Mouse (Mus musculus) macrophage (primary cell): ENCODE data around the gene Zbtb46. TPM values are rescaled to one million over a fixed set of nuclear protein-coding genes. Genes with fewer than 3 reads are reported as not detected.

ENCODE experiments used
- H3K27ac ChIP-seq: fragments of 350-480 bp; formaldehyde crosslinking; 2 replicates; pipeline ENCODE4 v1.9.0; 2021
- H3K36me3 ChIP-seq: fragments of 350-480 bp; formaldehyde crosslinking; 2 replicates; pipeline ENCODE4 v1.9.0; 2021; ENCODE audit errors: inconsistent target
- H3K4me3 ChIP-seq: fragments of 350-480 bp; formaldehyde crosslinking; 2 replicates; pipeline ENCODE4 v1.9.0; 2021; ENCODE audit errors: inconsistent target
- H3K79me2 ChIP-seq: fragments of 350-480 bp; formaldehyde crosslinking; 2 replicates; pipeline ENCODE4 v1.9.0; 2021; ENCODE audit errors: inconsistent target
- WGBS: methylation state at CpG from one replicate; pipeline ENCODE4 v1.1.7; 2026; ENCODE audit warnings: inconsistent platforms; ENCODE audit not compliant: missing documents; 5-methylcytosine and 5-hydroxymethylcytosine counted together
- polyA plus RNA-seq: library from polyadenylated mRNA; stranded (reverse); fragments of 250-400 nt; gene quantifications from 3 replicates; pipeline ENCODE4 v1.2.4, GENCODE M21; 2018; ENCODE audit warnings: inconsistent platforms

Zbtb46 gene
- polyA plus RNA-seq, 1 experiment from 2014 or later = 0.23 TPM

GRCm38 (mm10) chr2:181484456-181485233 lies 25.4 kb upstream of the Zbtb46 start:
- no peak overlapping the region for H3K27ac ChIP-seq
- 93% methylated on average over 6 of the region's 6 CpGs for WGBS
- no peaks in the 10 kb centered on the region for H3K36me3 ChIP-seq
- no peak overlapping the region for H3K4me3 ChIP-seq
- no peaks in the 10 kb centered on the region for H3K79me2 ChIP-seq

GRCm38 (mm10) chr2:181483562-181484318 lies 24.5 kb upstream of the Zbtb46 start:
- WGBS = 31% methylated on average over 7 of the region's 7 CpGs
- Histone ChIP-seq H3K36me3 (no peaks in the 10 kb centered on the region), H3K27ac (no peak overlapping the region), H3K4me3 (no peak overlapping the region), H3K79me2 (no peaks in the 10 kb centered on the region)

GRCm38 (mm10) chr2:181483120-181483519 lies 23.9 kb upstream of the Zbtb46 start:
- no peaks in the 10 kb centered on the region for H3K79me2 ChIP-seq
- H3K36me3 ChIP-seq = no peaks in the 10 kb centered on the region
- H3K27ac ChIP-seq = no peak overlapping the region
- no peak overlapping the region for H3K4me3 ChIP-seq
- 26% methylated on average over 2 of the region's 2 CpGs for WGBS

- H3K27ac ChIP-seq = no peak overlapping the region
Observed at GRCm38 (mm10) chr2:181472256-181472827, 13.1 kb upstream of the Zbtb46 start.

GRCm38 (mm10) chr2:181471246-181471645 lies 12.0 kb upstream of the Zbtb46 start:
- Histone ChIP-seq H3K36me3 (no peaks in the 10 kb centered on the region), H3K79me2 (no peaks in the 10 kb centered on the region), H3K27ac (no peak overlapping the region), H3K4me3 (no peak overlapping the region)
- 16% methylated on average over 5 of the region's 5 CpGs for WGBS

More at GRCm38 (mm10) chr2:181472256-181472827, 13.1 kb upstream of the Zbtb46 start:
- Histone ChIP-seq H3K79me2 (no peaks in the 10 kb centered on the region), H3K4me3 (no peak overlapping the region), H3K36me3 (no peaks in the 10 kb centered on the region)
- WGBS = 100% methylated on average over 1 of the region's 1 CpGs

- no peak overlapping the region for H3K27ac ChIP-seq
- H3K36me3 ChIP-seq = no peaks in the 10 kb centered on the region
- H3K79me2 ChIP-seq = no peaks in the 10 kb centered on the region
- no peak overlapping the region for H3K4me3 ChIP-seq
- WGBS = 58% methylated on average over 2 of the region's 2 CpGs
Observed at GRCm38 (mm10) chr2:181470285-181470684, 11.1 kb upstream of the Zbtb46 start.

GRCm38 (mm10) chr2:181465423-181465822 lies 6.2 kb upstream of the Zbtb46 start:
- H3K4me3 ChIP-seq = no peak overlapping the region
- WGBS = 79% methylated on average over 3 of the region's 3 CpGs
- no peak overlapping the region for H3K27ac ChIP-seq

GRCm38 (mm10) chr2:181463008-181463738 lies 3.9 kb upstream of the Zbtb46 start:
- H3K27ac ChIP-seq = no peak overlapping the region
- no peak overlapping the region for H3K4me3 ChIP-seq

More at GRCm38 (mm10) chr2:181465423-181465822, 6.2 kb upstream of the Zbtb46 start:
- Histone ChIP-seq H3K79me2 (no peaks in the 10 kb centered on the region), H3K36me3 (no peaks in the 10 kb centered on the region)

GRCm38 (mm10) chr2:181462604-181463003 lies 3.4 kb upstream of the Zbtb46 start:
- Histone ChIP-seq H3K79me2 (no peaks in the 10 kb centered on the region), H3K36me3 (no peaks in the 10 kb centered on the region), H3K27ac (no peak overlapping the region), H3K4me3 (no peak overlapping the region)
- whole genome bisulfite sequencing = 80% methylated on average over 1 of the region's 1 CpGs

More at GRCm38 (mm10) chr2:181463008-181463738, 3.9 kb upstream of the Zbtb46 start:
- Histone ChIP-seq H3K36me3 (no peaks in the 10 kb centered on the region), H3K79me2 (no peaks in the 10 kb centered on the region)
- WGBS = 52% methylated on average over 7 of the region's 7 CpGs

GRCm38 (mm10) chr2:181461536-181462100 lies 2.4 kb upstream of the Zbtb46 start:
- 87% methylated on average over 1 of the region's 1 CpGs for whole genome bisulfite sequencing
- no peak overlapping the region for H3K4me3 ChIP-seq
- no peaks in the 10 kb centered on the region for H3K36me3 ChIP-seq
- no peak overlapping the region for H3K27ac ChIP-seq
- H3K79me2 ChIP-seq = no peaks in the 10 kb centered on the region

GRCm38 (mm10) chr2:181459673-181460621 lies 721 bp upstream of the Zbtb46 start:
- 9% methylated on average over 69 of the region's 71 CpGs for WGBS
- no peaks in the 10 kb centered on the region for H3K79me2 ChIP-seq
- no peak overlapping the region for H3K27ac ChIP-seq
- no peaks in the 10 kb centered on the region for H3K36me3 ChIP-seq
- no peak overlapping the region for H3K4me3 ChIP-seq

GRCm38 (mm10) chr2:181458411-181459152 lies 644 bp downstream of the Zbtb46 start:
- 1% methylated on average over 71 of the region's 72 CpGs for WGBS
- no peaks in the 10 kb centered on the region for H3K79me2 ChIP-seq

GRCm38 (mm10) chr2:181457831-181458230 lies 1.4 kb downstream of the Zbtb46 start:
- no peaks in the 10 kb centered on the region for H3K79me2 ChIP-seq
- no peaks in the 10 kb centered on the region for H3K36me3 ChIP-seq
- H3K27ac ChIP-seq = no peak overlapping the region
- WGBS = 7% methylated on average over 15 of the region's 15 CpGs
- no peak overlapping the region; the same call in 1 of the 2 replicates for H3K4me3 ChIP-seq

More at GRCm38 (mm10) chr2:181458411-181459152, 644 bp downstream of the Zbtb46 start:
- peak overlapping the region; percentile 2; the same call in 1 of the 2 replicates for H3K4me3 ChIP-seq
- H3K27ac ChIP-seq = no peak overlapping the region
- H3K36me3 ChIP-seq = no peaks in the 10 kb centered on the region
